Mouse (Mus musculus) testis, adult 2 months (tissue): ENCODE measurements at regions not wholly inside any gene's neighbourhood (a gene's known extent, or its start where the extent isn't known, plus 50 kb on each side); places are given as distances from the start of the nearest gene placed in this dataset.

ENCODE experiments used
- H3K27ac ChIP-seq: fragments of 200-500 bp; 2 replicates; pipeline ENCODE4 v1.5.1; 2012; ENCODE audit warnings: low read depth, low read length; ENCODE audit not compliant: control insufficient read depth, insufficient read depth
- H3K27me3 ChIP-seq: fragments of 200-500 bp; 2 replicates; pipeline ENCODE4 v1.6.1; 2012; ENCODE audit warnings: mild to moderate bottlenecking, low read length, moderate library complexity; ENCODE audit not compliant: control insufficient read depth, insufficient read depth
- H3K36me3 ChIP-seq: fragments of 200-500 bp; 2 replicates; pipeline ENCODE4 v1.6.1; 2012; ENCODE audit warnings: mild to moderate bottlenecking, low read length; ENCODE audit not compliant: control insufficient read depth, insufficient read depth
- H3K4me1 ChIP-seq: fragments of 200-500 bp; 2 replicates; pipeline ENCODE4 v1.6.1; 2012; ENCODE audit warnings: low read length; ENCODE audit not compliant: control insufficient read depth, insufficient read depth
- H3K4me3 ChIP-seq: fragments of 200-500 bp; 2 replicates; pipeline ENCODE4 v1.5.1; 2012; ENCODE audit warnings: low read depth, mild to moderate bottlenecking, low read length, moderate library complexity, mixed read lengths; ENCODE audit not compliant: control insufficient read depth
- CTCF ChIP-seq: fragments of 200-500 bp; IDR thresholded peaks from 2 replicates; pipeline ENCODE4 v1.5.1; 2012; ENCODE audit warnings: low read depth, mild to moderate bottlenecking, inconsistent platforms, low read length, moderate library complexity; ENCODE audit not compliant: control insufficient read depth, insufficient read depth, insufficient replicate concordance
- POLR2A ChIP-seq: fragments of 200-500 bp; IDR thresholded peaks from 2 replicates; pipeline ENCODE4 v1.6.1; 2012; ENCODE audit warnings: low read depth, mild to moderate bottlenecking, inconsistent platforms, low read length, moderate library complexity; ENCODE audit not compliant: control insufficient read depth

DNA sequence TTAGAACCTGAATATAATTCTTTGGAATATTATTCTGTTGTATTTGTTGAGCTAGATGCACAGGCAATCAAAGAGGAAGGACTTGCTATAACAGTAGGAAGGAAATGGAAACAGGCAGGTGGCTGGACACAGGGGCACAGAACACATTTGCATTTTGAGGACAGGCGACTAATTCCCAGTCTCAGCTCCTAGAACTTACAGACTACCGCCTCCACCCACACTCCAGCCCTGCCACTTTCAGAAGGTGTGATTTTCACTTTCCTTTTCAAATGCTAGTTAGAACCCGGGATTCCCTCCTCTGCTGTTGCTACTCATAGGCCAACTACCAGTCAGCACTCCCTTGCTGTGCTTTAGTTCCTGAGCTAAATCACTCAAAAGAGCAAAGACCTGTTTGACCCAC, 360.4 kb upstream of the Arid1b start:
- TF ChIP-seq CTCF = no peak
- no peak for TF ChIP-seq POLR2A
- no peaks in the 10 kb centered on the region for H3K27me3 ChIP-seq
- no peak overlapping the region for H3K27ac ChIP-seq
- no peaks in the 10 kb centered on the region for H3K36me3 ChIP-seq
- H3K4me1 ChIP-seq = no peaks in the 10 kb centered on the region
- no peak overlapping the region for H3K4me3 ChIP-seq

- Histone ChIP-seq H3K36me3 (no peaks in the 10 kb centered on the region), H3K27ac (no peak overlapping the region)
These were observed 357.3 kb upstream of the Arid1b start for GRCm38 (mm10) chr17:4636796-4637353.

DNA sequence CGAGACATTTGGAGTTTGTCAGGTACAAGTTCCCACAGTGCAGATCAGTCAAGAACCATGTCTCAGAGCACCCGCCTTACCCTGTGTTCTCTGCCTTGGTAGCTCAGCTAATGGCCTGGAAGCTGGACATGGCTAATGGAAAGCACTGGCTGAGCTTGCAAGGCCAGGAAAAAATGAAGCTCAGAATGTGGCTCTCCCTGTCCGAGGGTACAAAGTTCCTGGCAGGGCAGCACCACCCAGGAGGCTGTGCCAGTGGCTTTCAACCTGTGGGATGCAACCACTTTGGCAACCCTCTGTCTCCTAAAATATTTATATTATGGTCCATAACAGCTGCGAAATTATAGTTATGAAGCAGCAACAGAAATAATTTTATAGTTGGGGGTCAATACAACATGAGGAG, 354.6 kb upstream of the Arid1b start:
- TF ChIP-seq POLR2A (no peak), CTCF (no peak)
- Histone ChIP-seq H3K4me1 (no peaks in the 10 kb centered on the region), H3K27me3 (no peaks in the 10 kb centered on the region), H3K27ac (no peak overlapping the region), H3K4me3 (no peak overlapping the region), H3K36me3 (no peaks in the 10 kb centered on the region)

More at GRCm38 (mm10) chr17:4636796-4637353, 357.3 kb upstream of the Arid1b start:
- TF ChIP-seq CTCF (no peak), POLR2A (no peak)
- H3K4me3 ChIP-seq = no peak overlapping the region
- H3K4me1 ChIP-seq = no peaks in the 10 kb centered on the region
- no peaks in the 10 kb centered on the region for H3K27me3 ChIP-seq

GRCm38 (mm10) chr17:4640555-4640954, 353.6 kb upstream of the Arid1b start:
- no peak for TF ChIP-seq POLR2A
- TF ChIP-seq CTCF = no peak
- no peaks in the 10 kb centered on the region for H3K36me3 ChIP-seq
- no peaks in the 10 kb centered on the region for H3K27me3 ChIP-seq
- no peak overlapping the region for H3K27ac ChIP-seq
- H3K4me1 ChIP-seq = no peaks in the 10 kb centered on the region
- H3K4me3 ChIP-seq = no peak overlapping the region

DNA sequence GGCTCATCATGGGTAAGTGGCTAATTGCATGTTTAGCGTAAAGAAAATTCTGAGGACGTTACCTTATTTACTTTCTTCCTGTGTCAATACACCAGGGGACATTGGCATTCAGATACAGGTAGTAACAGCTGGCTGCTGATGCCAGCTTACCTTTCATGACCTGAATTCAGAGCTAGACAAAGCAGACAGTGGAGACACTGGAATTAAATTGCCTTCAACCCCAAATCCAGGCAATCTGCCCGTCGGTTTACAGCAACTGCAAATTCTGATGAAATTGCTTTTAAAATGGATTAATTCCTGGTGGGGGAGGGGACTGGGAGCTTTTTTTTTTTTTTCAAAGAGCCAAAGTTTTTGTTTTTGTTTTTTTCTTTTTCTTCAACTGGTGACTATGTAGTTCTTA, 353.0 kb upstream of the Arid1b start:
- no peak for TF ChIP-seq CTCF
- TF ChIP-seq POLR2A = no peak
- no peaks in the 10 kb centered on the region for H3K36me3 ChIP-seq
- H3K4me3 ChIP-seq = no peak overlapping the region
- no peaks in the 10 kb centered on the region for H3K27me3 ChIP-seq
- H3K4me1 ChIP-seq = no peaks in the 10 kb centered on the region
- no peak overlapping the region for H3K27ac ChIP-seq

DNA sequence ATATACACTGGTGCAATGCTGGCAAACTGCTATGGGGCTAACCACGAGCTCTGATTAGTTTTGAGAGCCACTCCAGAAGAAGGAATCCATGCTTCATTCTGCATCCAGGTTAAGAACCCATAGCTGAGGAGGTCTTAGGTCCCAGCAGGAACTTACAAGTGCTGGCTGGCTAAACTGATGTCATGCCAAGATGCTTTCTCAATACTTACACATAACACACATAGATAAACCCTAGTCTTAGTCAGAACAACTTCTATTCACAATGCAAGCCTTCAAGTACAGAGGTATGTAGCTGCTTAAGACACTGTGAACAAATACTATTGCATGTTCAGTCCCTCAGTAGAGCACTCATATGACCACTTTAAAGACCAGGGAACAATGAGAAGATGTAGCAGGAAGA, 352.1 kb upstream of the Arid1b start:
- H3K4me3 ChIP-seq = no peak overlapping the region
- no peaks in the 10 kb centered on the region for H3K4me1 ChIP-seq
- TF ChIP-seq CTCF (no peak), POLR2A (no peak)
- no peak overlapping the region for H3K27ac ChIP-seq
- H3K36me3 ChIP-seq = no peaks in the 10 kb centered on the region
- no peaks in the 10 kb centered on the region for H3K27me3 ChIP-seq

- Histone ChIP-seq H3K27ac (no peak overlapping the region), H3K27me3 (no peaks in the 10 kb centered on the region), H3K36me3 (no peaks in the 10 kb centered on the region), H3K4me1 (no peaks in the 10 kb centered on the region), H3K4me3 (no peak overlapping the region)
- TF ChIP-seq CTCF (no peak), POLR2A (no peak)
These were observed 350.8 kb upstream of the Arid1b start for GRCm38 (mm10) chr17:4643343-4643742.

DNA sequence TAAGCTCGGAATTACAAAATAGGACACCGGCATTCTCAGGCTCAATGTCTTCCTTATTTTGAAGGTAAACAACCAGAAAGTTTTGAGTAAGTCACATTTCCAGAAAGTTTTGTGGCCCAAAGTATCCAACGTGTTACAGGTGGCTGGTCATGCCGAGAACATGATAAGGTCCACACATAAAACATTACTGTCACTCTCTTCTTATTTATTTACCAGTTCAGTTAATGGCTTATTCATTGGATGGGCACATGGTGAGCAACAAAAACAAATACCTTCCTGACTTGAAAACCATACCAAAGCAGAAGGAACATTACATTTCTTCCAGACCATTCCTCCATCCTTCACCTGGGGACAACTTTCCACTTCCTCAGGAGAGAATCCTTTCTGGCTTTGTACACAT, 345.5 kb upstream of the Arid1b start:
- Histone ChIP-seq H3K36me3 (no peaks in the 10 kb centered on the region), H3K4me3 (no peak overlapping the region)
- TF ChIP-seq POLR2A = no peak
- TF ChIP-seq CTCF = no peak

More for the DNA sequence above, 345.5 kb upstream of the Arid1b start:
- Histone ChIP-seq H3K4me1 (no peaks in the 10 kb centered on the region), H3K27ac (no peak overlapping the region), H3K27me3 (no peaks in the 10 kb centered on the region)
